Mouse (Mus musculus) T-helper 17 cell (primary cell): Measurements from ENCODE around the gene Mlycd.

ENCODE experiments used
- in situ Hi-C, 2 experiments: fragments of 300-600 bp; cut with MboI, MseI; formaldehyde crosslinking; loops; 1 replicate in 1 of 2; 2 replicates in 1 of 2; pipeline ENCODE4 v1.15.1; 2025; ENCODE audit warnings: high pct_unique_total_duplicates in 2 of 2

Mlycd gene

GRCm38 (mm10) chr8:119430690-119431089 lies 36.0 kb downstream of the Mlycd start:
- in situ Hi-C loops: no loop called here

GRCm38 (mm10) chr8:119432372-119432771 lies 37.7 kb downstream of the Mlycd start:
- in situ Hi-C loops: no loop called here

- in situ Hi-C loops: no loop called here
Measured at GRCm38 (mm10) chr8:119433582-119434174, 39.0 kb downstream of the Mlycd start, which contains the start of gene Osgin1. Osgin1 (plus strand) TSS chr8:119434124.

GRCm38 (mm10) chr8:119434569-119434968 lies 39.9 kb downstream of the Mlycd start:
- in situ Hi-C loops: no loop called here

- in situ Hi-C loops: no loop called here
Measured at GRCm38 (mm10) chr8:119435527-119435926, 40.8 kb downstream of the Mlycd start.

- in situ Hi-C loops: no loop called here
Measured at GRCm38 (mm10) chr8:119436331-119436730, 41.7 kb downstream of the Mlycd start.

DNA sequence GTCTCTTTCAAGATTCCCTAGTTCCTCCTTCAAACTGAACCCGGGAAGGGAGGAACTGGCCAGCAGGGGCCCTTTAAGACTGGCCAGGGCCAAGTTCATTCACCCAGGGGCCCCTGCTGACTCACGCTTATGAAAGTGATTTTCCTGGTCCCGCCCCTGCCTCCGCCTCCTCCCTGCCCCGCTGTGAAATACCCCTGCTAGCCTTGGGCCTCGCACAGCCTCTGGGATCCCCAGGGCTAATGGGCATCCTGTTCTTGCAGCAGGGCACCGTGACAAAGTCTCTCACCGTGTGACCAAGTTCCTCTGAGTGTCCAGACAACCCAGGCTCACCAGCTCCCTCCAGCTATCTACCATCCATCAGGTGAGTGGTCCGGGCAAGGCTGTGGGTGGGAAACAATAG lies 42.3 kb downstream of the Mlycd start:
- in situ Hi-C loops: no loop called here

- in situ Hi-C loops: no loop called here
Measured at GRCm38 (mm10) chr8:119437506-119437905, 42.8 kb downstream of the Mlycd start.

GRCm38 (mm10) chr8:119438876-119439275 lies 44.2 kb downstream of the Mlycd start:
- in situ Hi-C loops: no loop called here

GRCm38 (mm10) chr8:119439424-119439823 lies 44.7 kb downstream of the Mlycd start:
- in situ Hi-C loops: no loop called here

DNA sequence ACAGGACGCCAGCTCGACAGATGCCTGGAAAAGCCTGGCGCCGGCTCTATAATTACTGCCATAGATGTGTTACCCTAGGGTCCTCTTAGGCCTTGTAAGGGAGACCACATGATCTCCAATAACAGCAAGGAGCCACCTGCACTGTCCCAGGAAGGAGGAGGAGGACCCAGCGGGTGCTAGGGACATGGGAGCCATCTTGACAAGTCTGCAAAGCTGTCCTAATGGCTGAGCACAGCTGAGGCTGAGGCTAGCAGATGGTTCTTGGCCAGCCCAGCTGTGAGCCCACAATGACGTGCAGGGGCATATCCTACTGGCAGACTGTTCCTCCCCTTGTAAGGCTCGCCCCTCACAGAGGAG lies 45.2 kb downstream of the Mlycd start:
- in situ Hi-C loops: no loop called here

DNA sequence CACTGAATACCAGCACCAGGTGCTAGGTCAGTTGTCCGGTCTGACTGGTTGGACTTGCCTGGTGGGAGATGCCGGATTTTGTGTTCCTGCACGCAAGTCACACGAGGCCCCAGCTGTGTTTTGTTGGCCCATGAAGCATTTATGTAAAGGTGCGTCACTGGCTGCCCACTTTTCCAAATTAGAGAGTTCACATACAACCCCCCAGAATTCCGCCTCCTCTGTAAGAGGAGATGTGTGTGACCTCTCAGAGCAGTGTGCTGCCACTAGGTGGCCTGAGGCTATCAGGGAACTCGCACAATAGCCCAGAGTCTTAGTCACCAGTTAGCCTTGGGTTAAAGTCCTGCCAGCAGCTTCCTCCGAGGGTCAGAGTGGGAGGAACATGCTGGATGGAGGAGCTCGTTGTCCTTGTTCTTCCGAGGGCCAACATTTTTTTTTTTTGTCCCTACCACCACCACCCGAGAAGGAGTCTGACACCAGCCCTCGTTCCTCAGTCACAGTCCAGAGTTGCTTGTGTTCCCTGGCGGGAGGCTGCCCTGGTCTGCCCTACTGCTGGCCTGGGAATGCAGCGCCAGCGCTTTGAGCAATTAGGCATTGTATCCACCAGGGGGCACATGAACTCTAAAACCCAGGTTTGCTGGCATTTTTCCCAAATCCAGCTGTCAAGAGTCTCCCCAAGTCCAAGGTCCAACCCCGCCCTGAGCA lies 45.7 kb downstream of the Mlycd start:
- in situ Hi-C loops: no loop called here

DNA sequence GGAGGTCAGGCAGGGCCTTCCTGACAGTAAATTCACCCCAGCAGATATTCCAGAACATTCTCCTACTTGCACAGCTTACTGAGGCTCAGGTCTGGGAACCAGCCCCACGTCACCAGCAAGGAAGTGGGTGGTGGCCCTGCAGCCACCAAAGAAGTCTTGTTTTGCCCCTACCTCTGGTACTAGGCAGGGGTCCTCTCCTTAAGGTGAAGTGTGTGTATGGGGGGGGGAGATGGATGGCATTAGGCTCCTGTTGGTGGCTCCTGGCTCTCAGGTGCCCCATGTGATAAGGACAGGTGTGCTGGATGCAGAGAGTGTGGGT lies 46.2 kb downstream of the Mlycd start:
- in situ Hi-C loops: no loop called here

GRCm38 (mm10) chr8:119442013-119442412 lies 47.3 kb downstream of the Mlycd start:
- in situ Hi-C loops: no loop called here

GRCm38 (mm10) chr8:119442970-119443369 lies 48.3 kb downstream of the Mlycd start:
- in situ Hi-C loops: no loop called here

GRCm38 (mm10) chr8:119446211-119446989 lies 51.7 kb downstream of the Mlycd start, which contains the start of gene Necab2:
Necab2 (plus strand) TSS chr8:119446719.
- in situ Hi-C loops: loop anchor here in 1 of 2 experiments (5.0 kb wide), 1 partner anchor 156 kb away; no protein-coding TSS in a partner anchor

- in situ Hi-C loops: loop anchor here in 1 of 2 experiments (5.0 kb wide), 1 partner anchor 155 kb away; no protein-coding TSS in a partner anchor
Measured at GRCm38 (mm10) chr8:119446990-119447780, 52.5 kb downstream of the Mlycd start.

DNA sequence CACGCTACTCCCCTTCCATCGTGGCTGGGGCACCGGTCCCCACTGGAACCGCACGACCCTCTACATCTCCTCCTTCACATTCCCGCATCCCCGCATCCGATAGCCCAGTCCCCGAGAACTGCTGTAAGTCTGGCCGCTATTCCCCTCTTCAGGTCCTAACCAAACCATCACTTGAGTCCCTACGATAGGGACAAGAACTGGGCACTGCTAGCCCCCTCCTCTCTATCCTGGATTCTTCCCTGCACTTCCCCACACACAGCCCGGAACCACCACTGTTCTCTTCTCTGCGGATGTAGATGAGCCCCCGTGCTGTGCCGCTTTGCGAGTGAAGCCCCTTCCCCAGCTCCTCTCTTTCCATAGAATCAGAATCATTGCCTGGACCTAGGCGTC lies 53.1 kb downstream of the Mlycd start:
- in situ Hi-C loops: loop anchor here in 1 of 2 experiments (5.0 kb wide), 1 partner anchor 155 kb away; no protein-coding TSS in a partner anchor

- in situ Hi-C loops: loop anchor here (5.0 kb wide), 2 partner anchors 37 to 153 kb away; no protein-coding TSS in a partner anchor
Measured at GRCm38 (mm10) chr8:119449627-119450026, 54.9 kb downstream of the Mlycd start.

DNA sequence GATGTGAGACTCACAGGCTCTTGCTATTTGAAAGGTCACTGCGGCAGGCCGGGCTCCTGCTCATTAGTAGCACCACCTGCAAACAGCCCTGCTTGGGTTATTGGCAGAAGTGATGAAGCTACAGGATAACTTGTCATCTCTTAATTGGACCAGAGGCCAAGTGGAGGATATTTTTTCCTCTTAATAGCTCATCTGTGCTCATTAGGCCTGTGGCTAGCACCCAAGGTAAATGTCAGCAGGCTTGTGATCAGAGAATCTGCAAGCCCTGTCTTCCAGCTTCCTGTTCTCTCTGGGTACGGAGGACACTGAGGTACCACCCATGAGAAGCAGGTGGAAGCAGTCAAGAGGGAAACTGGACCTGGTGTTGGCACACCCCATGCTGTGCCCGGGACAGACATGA lies 56.5 kb downstream of the Mlycd start:
- in situ Hi-C loops: loop anchor here in 1 of 2 experiments (5.0 kb wide), 1 partner anchor 39 kb away; no protein-coding TSS in a partner anchor

DNA sequence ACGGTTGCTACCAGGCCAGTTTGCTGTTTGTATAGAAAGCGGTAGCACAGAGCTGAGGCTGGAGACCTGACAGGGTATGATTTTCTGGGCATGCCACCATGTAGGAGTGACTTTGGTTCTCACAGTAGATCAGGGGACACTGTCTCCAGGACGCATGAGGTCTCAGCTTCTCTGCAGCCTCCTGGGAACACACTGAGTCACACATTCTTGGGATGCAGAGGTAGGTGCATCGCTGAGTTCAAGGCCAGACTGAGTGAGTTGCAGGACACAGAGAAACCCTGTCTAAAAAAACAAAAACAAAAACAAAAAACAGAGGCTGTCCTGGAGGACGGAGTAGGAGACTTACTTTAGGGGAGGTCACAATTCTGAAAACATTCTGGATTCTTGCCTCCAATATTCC lies 58.2 kb downstream of the Mlycd start:
- in situ Hi-C loops: loop anchor here in 1 of 2 experiments (5.0 kb wide), 1 partner anchor 41 kb away; no protein-coding TSS in a partner anchor
